Mouse (Mus musculus) limb, embryonic 14.5 days (tissue): ENCODE results near the gene Atp5k. TPM values are rescaled to one million over a fixed set of nuclear protein-coding genes. Genes with fewer than 3 reads are reported as not detected.

Experiments used
- ATAC-seq: fragments of 200-750 bp; cut with Nextera tagmentation; 2 replicates; pipeline ENCODE4 v1.8.0; 2017; ENCODE audit warnings: low read depth, moderate number of reproducible peaks, moderate TSS enrichment; ENCODE audit not compliant: low FRiP score
- DNase-seq: peaks from one replicate; pipeline ENCODE4 v3.0.0-alpha.2; 2015; ENCODE audit warnings: low spot score
- H3K27ac ChIP-seq: fragments of 300-500 bp; sonication (generic); replicated peaks from 2 replicates; pipeline ENCODE4 v1.5.1; 2014; ENCODE audit warnings: low read depth, mild to moderate bottlenecking, low read length, moderate library complexity, mixed read lengths
- H3K27me3 ChIP-seq: fragments of 300-500 bp; sonication (generic); 2 replicates; pipeline ENCODE4 v1.6.1; 2014; ENCODE audit warnings: low read length, mixed read lengths; ENCODE audit not compliant: control insufficient read depth, insufficient read depth
- H3K36me3 ChIP-seq: fragments of 300-500 bp; sonication (generic); 2 replicates; pipeline ENCODE4 v1.6.1; 2014; ENCODE audit warnings: mild to moderate bottlenecking, low read length, moderate library complexity, mixed read lengths; ENCODE audit not compliant: control insufficient read depth, insufficient read depth
- H3K4me1 ChIP-seq: fragments of 300-500 bp; sonication (generic); 2 replicates; pipeline ENCODE4 v1.6.1; 2014; ENCODE audit warnings: antibody characterized with exemption, low read length, mixed read lengths; ENCODE audit not compliant: control insufficient read depth, insufficient read depth
- H3K4me2 ChIP-seq: fragments of 300-500 bp; sonication (generic); replicated peaks from 2 replicates; pipeline ENCODE4 v1.6.1; 2014; ENCODE audit warnings: low read depth, mild to moderate bottlenecking, low read length, moderate library complexity; ENCODE audit not compliant: severe bottlenecking
- H3K4me3 ChIP-seq: fragments of 300-500 bp; sonication (generic); replicated peaks from 2 replicates; pipeline ENCODE4 v1.5.1; 2014; ENCODE audit warnings: low read length
- H3K9ac ChIP-seq: fragments of 300-500 bp; sonication (generic); 2 replicates; pipeline ENCODE4 v1.6.1; 2014; ENCODE audit warnings: mild to moderate bottlenecking, low read depth, low read length, moderate library complexity; ENCODE audit not compliant: severe bottlenecking
- H3K9me3 ChIP-seq: fragments of 300-500 bp; sonication (generic); 2 replicates; pipeline ENCODE4 v1.6.1; 2016; ENCODE audit warnings: low read length; ENCODE audit not compliant: control insufficient read depth
- POLR2A ChIP-seq: fragments of 200-500 bp; IDR thresholded peaks from 2 replicates; pipeline ENCODE4 v1.8.0; 2012; ENCODE audit warnings: inconsistent platforms, mild to moderate bottlenecking, moderate library complexity, borderline replicate concordance; ENCODE audit not compliant: insufficient read depth, insufficient read length; ENCODE audit errors: extremely low read depth
- WGBS: fragments of 180-500 bp; shearing (Covaris S2); extraction: QIAGEN DNeasy Blood & Tissue Kit; methylation state at CpG from one replicate; pipeline ENCODE4 v1.1.7; 2014; 5-methylcytosine and 5-hydroxymethylcytosine counted together
- polyA plus RNA-seq, 2 experiments: library from polyadenylated mRNA; depleted of rRNA in 1 of 2; stranded (reverse) in 1 of 2; unstranded in 1 of 2; fragments of >200 nt; fragmentation: Nextera tagmentation in 1 of 2; extraction: Ambion mirVana in 1 of 2; gene quantifications; 2 replicates each; pipeline versions ENCODE4 v1.2.1 to v1.2.3; 2012 to 2014

The Atp5k gene
- polyA plus RNA-seq, 2 experiments, result 174 to 423 TPM

GRCm38 (mm10) chr5:108403453-108403852 is 30.8 kb downstream of the Atp5k start:
- Histone ChIP-seq H3K4me3 (no peak overlapping the region), H3K9ac (no peak overlapping the region), H3K4me2 (no peak overlapping the region), H3K27me3 (no peaks in the 10 kb centered on the region), H3K4me1 (no peaks in the 10 kb centered on the region), H3K36me3 (no peaks in the 10 kb centered on the region), H3K9me3 (no peaks in the 10 kb centered on the region), H3K27ac (no peak overlapping the region)
- 74% methylated on average over 4 of the region's 4 CpGs for WGBS
- no peak for DNase-seq
- no peak for ATAC-seq
- no peak for TF ChIP-seq POLR2A

GRCm38 (mm10) chr5:108389744-108390143 is 44.5 kb downstream of the Atp5k start:
- DNase-seq, result no peak
- no peaks in the 10 kb centered on the region for H3K4me1 ChIP-seq
- no peaks in the 10 kb centered on the region for H3K27me3 ChIP-seq
- H3K4me3 ChIP-seq, result no peak overlapping the region
- H3K36me3 ChIP-seq, result no peaks in the 10 kb centered on the region
- H3K27ac ChIP-seq, result no peak overlapping the region
- no peak overlapping the region for H3K9ac ChIP-seq
- no peak for TF ChIP-seq POLR2A
- WGBS, result 77% methylated on average over 3 of the region's 3 CpGs
- no peak overlapping the region for H3K4me2 ChIP-seq
- H3K9me3 ChIP-seq, result no peaks in the 10 kb centered on the region
- ATAC-seq, result no peak

GRCm38 (mm10) chr5:108388201-108388600 is 46.0 kb downstream of the Atp5k start, which contains the start of gene Pde6b:
TSS of gene Pde6b (plus strand) at chr5:108388391.
- Histone ChIP-seq H3K4me1 (no peaks in the 10 kb centered on the region), H3K27me3 (no peaks in the 10 kb centered on the region), H3K4me2 (no peak within 1 kb of the TSS), H3K36me3 (no peaks in the 10 kb centered on the region), H3K9ac (no peak within 1 kb of the TSS), H3K27ac (no peak within 1 kb of the TSS), H3K4me3 (no peak within 1 kb of the TSS), H3K9me3 (no peaks in the 10 kb centered on the region)
- TF ChIP-seq POLR2A, result no peak
- ATAC-seq (no peak), DNase-seq (no peak)
- 77% methylated on average over 7 of the region's 7 CpGs for WGBS

- H3K4me1 ChIP-seq, result no peaks in the 10 kb centered on the region
- H3K27me3 ChIP-seq, result no peaks in the 10 kb centered on the region
- 69% methylated on average over 4 of the region's 4 CpGs for WGBS
- no peak overlapping the region for H3K27ac ChIP-seq
- no peaks in the 10 kb centered on the region for H3K9me3 ChIP-seq
- no peak for DNase-seq
- no peak overlapping the region for H3K4me2 ChIP-seq
- no peak overlapping the region for H3K9ac ChIP-seq
- TF ChIP-seq POLR2A, result no peak
- no peak for ATAC-seq
- no peak overlapping the region for H3K4me3 ChIP-seq
- no peaks in the 10 kb centered on the region for H3K36me3 ChIP-seq
These were observed 47.8 kb downstream of the Atp5k start for GRCm38 (mm10) chr5:108386449-108386848.

GRCm38 (mm10) chr5:108385632-108386031 is 48.6 kb downstream of the Atp5k start:
- no peak overlapping the region for H3K4me2 ChIP-seq
- no peak overlapping the region for H3K9ac ChIP-seq
- WGBS, result 79% methylated on average over 2 of the region's 2 CpGs
- no peaks in the 10 kb centered on the region for H3K4me1 ChIP-seq
- H3K36me3 ChIP-seq, result no peaks in the 10 kb centered on the region
- no peaks in the 10 kb centered on the region for H3K27me3 ChIP-seq
- no peak overlapping the region for H3K4me3 ChIP-seq
- ATAC-seq, result no peak
- no peak for TF ChIP-seq POLR2A
- H3K9me3 ChIP-seq, result no peaks in the 10 kb centered on the region
- no peak for DNase-seq
- H3K27ac ChIP-seq, result no peak overlapping the region

Other genes with a start within 250 kb of the Atp5k start
- 33.7 and 37.0 TPM in 2 replicates for gene Dr1, start 165.6 kb downstream of the Atp5k start, polyA plus RNA-seq (2012; rRNA removed)
- gene Dr1, start 165.6 kb downstream of the Atp5k start, polyA plus RNA-seq (2014; fragmentation: Nextera tagmentation; extraction: Ambion mirVana), result 44.4 and 46.5 TPM in 2 replicates
- 5.8 and 6.0 TPM in 2 replicates for gene Pigg, start 121.8 kb downstream of the Atp5k start, polyA plus RNA-seq (2012; rRNA removed)
- 2.4 TPM in 2 replicates for gene Pigg, start 121.8 kb downstream of the Atp5k start, polyA plus RNA-seq (2014; fragmentation: Nextera tagmentation; extraction: Ambion mirVana)
- gene Gm42517, start 66.5 kb downstream of the Atp5k start, polyA plus RNA-seq (2012; rRNA removed), result 0.45 and 0.65 TPM in 2 replicates
- gene Gm42517, start 66.5 kb downstream of the Atp5k start, polyA plus RNA-seq (2014; fragmentation: Nextera tagmentation; extraction: Ambion mirVana), result 0.14 and 0.52 TPM in 2 replicates
- gene Pde6b, start 46.1 kb downstream of the Atp5k start, polyA plus RNA-seq (2012; rRNA removed), result 0.03 TPM in 1 of 2 replicates, not detected in the other
- gene Pde6b, start 46.1 kb downstream of the Atp5k start, polyA plus RNA-seq (2014; fragmentation: Nextera tagmentation; extraction: Ambion mirVana), result 0.17 TPM in 1 of 2 replicates, not detected in the other
- gene Mfsd7a, start 14.4 kb upstream of the Atp5k start, polyA plus RNA-seq (2012; rRNA removed), result 2.5 and 2.7 TPM in 2 replicates
- gene Mfsd7a, start 14.4 kb upstream of the Atp5k start, polyA plus RNA-seq (2014; fragmentation: Nextera tagmentation; extraction: Ambion mirVana), result 0.14 TPM in 1 of 2 replicates, not detected in the other
- gene Pcgf3, start 26.8 kb upstream of the Atp5k start, polyA plus RNA-seq (2012; rRNA removed), result 24.3 and 26.7 TPM in 2 replicates
- 21.8 and 24.4 TPM in 2 replicates for gene Pcgf3, start 26.8 kb upstream of the Atp5k start, polyA plus RNA-seq (2014; fragmentation: Nextera tagmentation; extraction: Ambion mirVana)
- gene Cplx1, start 115.6 kb upstream of the Atp5k start, polyA plus RNA-seq (2012; rRNA removed), result 0.18 and 0.21 TPM in 2 replicates
- 0.41 and 0.67 TPM in 2 replicates for gene Cplx1, start 115.6 kb upstream of the Atp5k start, polyA plus RNA-seq (2014; fragmentation: Nextera tagmentation; extraction: Ambion mirVana)
- 55.6 and 63.6 TPM in 2 replicates for gene Gak, start 195.3 kb upstream of the Atp5k start, polyA plus RNA-seq (2012; rRNA removed)
- 45.2 and 46.0 TPM in 2 replicates for gene Gak, start 195.3 kb upstream of the Atp5k start, polyA plus RNA-seq (2014; fragmentation: Nextera tagmentation; extraction: Ambion mirVana)
- 41.8 and 63.3 TPM in 2 replicates for gene Tmem175, start 195.3 kb upstream of the Atp5k start, polyA plus RNA-seq (2012; rRNA removed)
- 32.8 and 35.5 TPM in 2 replicates for gene Tmem175, start 195.3 kb upstream of the Atp5k start, polyA plus RNA-seq (2014; fragmentation: Nextera tagmentation; extraction: Ambion mirVana)
- 21.4 and 26.8 TPM in 2 replicates for gene Idua, start 225.9 kb upstream of the Atp5k start, polyA plus RNA-seq (2012; rRNA removed)
- 15.6 and 17.1 TPM in 2 replicates for gene Idua, start 225.9 kb upstream of the Atp5k start, polyA plus RNA-seq (2014; fragmentation: Nextera tagmentation; extraction: Ambion mirVana)
- gene Dgkq, start 235.2 kb upstream of the Atp5k start, polyA plus RNA-seq (2012; rRNA removed), result 35.3 and 40.5 TPM in 2 replicates
- 12.5 and 13.3 TPM in 2 replicates for gene Dgkq, start 235.2 kb upstream of the Atp5k start, polyA plus RNA-seq (2014; fragmentation: Nextera tagmentation; extraction: Ambion mirVana)
- gene Slc26a1, start 241.1 kb upstream of the Atp5k start, polyA plus RNA-seq (2012; rRNA removed), result 1.3 and 2.6 TPM in 2 replicates
- gene Slc26a1, start 241.1 kb upstream of the Atp5k start, polyA plus RNA-seq (2014; fragmentation: Nextera tagmentation; extraction: Ambion mirVana), result 1.1 and 1.4 TPM in 2 replicates